Mouse (Mus musculus) erythroblast, embryonic 14.5 days (primary cell): Measurements from ENCODE around the gene Kri1. TPM values are rescaled to one million over a fixed set of nuclear protein-coding genes. Genes with fewer than 3 reads are reported as not detected.
"Not testable (repeated sequence)": the region's sequence is repeated elsewhere in the genome, so short reads cannot be mapped to it uniquely, and the experiment has no call there.

ENCODE experiments used
- H3K27me3 ChIP-seq: 2 replicates; pipeline ENCODE4 v1.6.1; 2012; ENCODE audit warnings: inconsistent platforms; ENCODE audit not compliant: control insufficient read depth
- H3K36me3 ChIP-seq: 2 replicates; pipeline ENCODE4 v1.6.1; 2012; ENCODE audit warnings: mild to moderate bottlenecking, inconsistent platforms; ENCODE audit not compliant: control insufficient read depth
- H3K4me1 ChIP-seq: 2 replicates; pipeline ENCODE4 v1.6.1; 2012; ENCODE audit warnings: inconsistent platforms; ENCODE audit not compliant: control insufficient read depth
- H3K4me3 ChIP-seq: replicated peaks from 2 replicates; pipeline ENCODE3; 2012; ENCODE audit warnings: moderate library complexity, mild to moderate bottlenecking, inconsistent platforms
- H3K9me3 ChIP-seq: 2 replicates; pipeline ENCODE4 v1.6.1; 2012; ENCODE audit warnings: low read length, inconsistent platforms, mixed read lengths; ENCODE audit not compliant: control insufficient read depth
- GATA1 ChIP-seq: IDR thresholded peaks from 2 replicates; pipeline ENCODE4 v1.6.1; 2012; ENCODE audit warnings: low read length, inconsistent platforms, mixed read lengths
- TAL1 ChIP-seq: IDR thresholded peaks from 3 replicates; pipeline ENCODE4 v1.6.1; 2012; ENCODE audit warnings: low read length, inconsistent platforms, mixed read lengths
- polyA plus RNA-seq: library from polyadenylated mRNA; stranded (reverse); fragments of >175 nt; gene quantifications from 2 replicates; pipeline ENCODE4 v1.2.3, GENCODE M21; 2012

The Kri1 gene
- polyA plus RNA-seq, 1 experiment: 3.5 TPM

- H3K27me3 ChIP-seq: no peaks in the 10 kb centered on the region
- peaks cover 91% of the 10 kb centered on the region for H3K36me3 ChIP-seq
- no peaks in the 10 kb centered on the region for H3K9me3 ChIP-seq
- no peak overlapping the region for H3K4me3 ChIP-seq
- H3K4me1 ChIP-seq: peaks cover 33% of the 10 kb centered on the region
- TF ChIP-seq TAL1 (no peak), GATA1 (no peak)
These were observed 4.2 kb downstream of the Kri1 start for GRCm38 (mm10) chr9:21283591-21283990.

- Histone ChIP-seq H3K27me3 (no peaks in the 10 kb centered on the region), H3K4me3 (no peak overlapping the region), H3K36me3 (peaks cover 97% of the 10 kb centered on the region), H3K4me1 (peaks cover 34% of the 10 kb centered on the region), H3K9me3 (no peaks in the 10 kb centered on the region)
- TF ChIP-seq TAL1 (no peak), GATA1 (no peak)
These were observed 10.0 kb downstream of the Kri1 start for GRCm38 (mm10) chr9:21277776-21278175.

GRCm38 (mm10) chr9:21276307-21276706 is 11.5 kb downstream of the Kri1 start:
- peaks cover 38% of the 10 kb centered on the region for H3K4me1 ChIP-seq
- H3K36me3 ChIP-seq: peaks cover 97% of the 10 kb centered on the region
- H3K4me3 ChIP-seq: no peak overlapping the region
- H3K27me3 ChIP-seq: no peaks in the 10 kb centered on the region
- TF ChIP-seq TAL1: no peak
- TF ChIP-seq GATA1: no peak
- no peaks in the 10 kb centered on the region for H3K9me3 ChIP-seq

GRCm38 (mm10) chr9:21275727-21276126 is 12.0 kb downstream of the Kri1 start:
- no peaks in the 10 kb centered on the region for H3K9me3 ChIP-seq
- no peaks in the 10 kb centered on the region for H3K27me3 ChIP-seq
- no peak overlapping the region for H3K4me3 ChIP-seq
- H3K36me3 ChIP-seq: peaks cover 97% of the 10 kb centered on the region
- no peak for TF ChIP-seq TAL1
- TF ChIP-seq GATA1: no peak
- peaks cover 42% of the 10 kb centered on the region for H3K4me1 ChIP-seq

- peaks cover 47% of the 10 kb centered on the region for H3K4me1 ChIP-seq
- TF ChIP-seq GATA1 (no peak), TAL1 (peak; percentile 36; the same call in 1 of the 3 replicates)
- peaks cover 99% of the 10 kb centered on the region for H3K36me3 ChIP-seq
- H3K4me3 ChIP-seq: no peak overlapping the region
- no peaks in the 10 kb centered on the region for H3K9me3 ChIP-seq
- no peaks in the 10 kb centered on the region for H3K27me3 ChIP-seq
These were observed 12.6 kb downstream of the Kri1 start for GRCm38 (mm10) chr9:21275013-21275710.

- H3K27me3 ChIP-seq: no peaks in the 10 kb centered on the region
- peaks cover 99% of the 10 kb centered on the region for H3K36me3 ChIP-seq
- H3K4me1 ChIP-seq: peaks cover 52% of the 10 kb centered on the region
- TF ChIP-seq GATA1 (no peak), TAL1 (no peak)
- no peaks in the 10 kb centered on the region for H3K9me3 ChIP-seq
- no peak overlapping the region for H3K4me3 ChIP-seq
These were observed 13.4 kb downstream of the Kri1 start for GRCm38 (mm10) chr9:21274336-21274735.

GRCm38 (mm10) chr9:21273520-21274228 is 14.1 kb downstream of the Kri1 start:
- no peaks in the 10 kb centered on the region for H3K9me3 ChIP-seq
- peaks cover 55% of the 10 kb centered on the region for H3K4me1 ChIP-seq
- H3K4me3 ChIP-seq: no peak overlapping the region
- no peak for TF ChIP-seq TAL1
- no peak for TF ChIP-seq GATA1
- H3K36me3 ChIP-seq: peaks cover 99% of the 10 kb centered on the region
- H3K27me3 ChIP-seq: no peaks in the 10 kb centered on the region

- Histone ChIP-seq H3K4me1 (peaks cover 60% of the 10 kb centered on the region), H3K36me3 (peaks cover 100% of the 10 kb centered on the region), H3K9me3 (no peaks in the 10 kb centered on the region), H3K27me3 (no peaks in the 10 kb centered on the region), H3K4me3 (no peak overlapping the region)
- TF ChIP-seq GATA1: no peak
These were observed 14.7 kb downstream of the Kri1 start for GRCm38 (mm10) chr9:21273094-21273493.

- Histone ChIP-seq H3K36me3 (peaks cover 100% of the 10 kb centered on the region), H3K9me3 (no peaks in the 10 kb centered on the region), H3K27me3 (no peaks in the 10 kb centered on the region), H3K4me1 (peaks cover 65% of the 10 kb centered on the region), H3K4me3 (no peak overlapping the region)
- TF ChIP-seq TAL1 (no peak), GATA1 (no peak)
These were observed 15.4 kb downstream of the Kri1 start for GRCm38 (mm10) chr9:21272391-21272790.

- H3K27me3 ChIP-seq, H3K4me3 ChIP-seq, H3K9me3 ChIP-seq: not testable (repeated sequence)
- H3K36me3 ChIP-seq: peaks cover 91% of the 10 kb centered on the region
- peaks cover 66% of the 10 kb centered on the region for H3K4me1 ChIP-seq
These were observed 18.2 kb downstream of the Kri1 start for GRCm38 (mm10) chr9:21269590-21269989.
